Mouse (Mus musculus) embryonic facial prominence, embryonic 15.5 days (tissue): ENCODE data around the gene Acox2. TPM values are rescaled to one million over a fixed set of nuclear protein-coding genes. Genes with fewer than 3 reads are reported as not detected.

Experiments
- ATAC-seq: fragments of 200-750 bp; cut with Nextera tagmentation; 2 replicates; pipeline ENCODE4 v1.8.0; 2017; ENCODE audit warnings: low read depth, moderate TSS enrichment; ENCODE audit not compliant: insufficient number of reproducible peaks, low FRiP score, low TSS enrichment
- H3K27ac ChIP-seq: fragments of 300-500 bp; sonication (generic); replicated peaks from 2 replicates; pipeline ENCODE4 v1.5.1; 2015; ENCODE audit warnings: mild to moderate bottlenecking, inconsistent platforms
- H3K27me3 ChIP-seq: fragments of 300-500 bp; sonication (generic); 2 replicates; pipeline ENCODE4 v1.6.1; 2015; ENCODE audit warnings: inconsistent platforms
- H3K36me3 ChIP-seq: fragments of 300-500 bp; sonication (generic); 2 replicates; pipeline ENCODE4 v1.6.1; 2015; ENCODE audit warnings: mild to moderate bottlenecking, inconsistent platforms
- H3K4me1 ChIP-seq: fragments of 300-500 bp; sonication (generic); 2 replicates; pipeline ENCODE4 v1.6.1; 2015; ENCODE audit warnings: inconsistent platforms
- H3K4me2 ChIP-seq: fragments of 300-500 bp; sonication (generic); replicated peaks from 2 replicates; pipeline ENCODE4 v1.6.1; 2015; ENCODE audit warnings: mild to moderate bottlenecking, inconsistent platforms
- H3K4me3 ChIP-seq: fragments of 300-500 bp; sonication (generic); replicated peaks from 2 replicates; pipeline ENCODE4 v1.5.1; 2015; ENCODE audit warnings: mild to moderate bottlenecking, inconsistent platforms
- H3K9ac ChIP-seq: fragments of 300-500 bp; sonication (generic); 2 replicates; pipeline ENCODE4 v1.6.1; 2015; ENCODE audit warnings: inconsistent platforms
- H3K9me3 ChIP-seq: fragments of 300-500 bp; sonication (generic); replicated peaks from 2 replicates; pipeline ENCODE4 v1.6.1; 2016; ENCODE audit warnings: inconsistent platforms
- WGBS: fragments of 180-500 bp; shearing (Covaris S2); methylation state at CpG from one replicate; pipeline ENCODE4 v1.1.7; 2015; 5-methylcytosine and 5-hydroxymethylcytosine counted together
- polyA plus RNA-seq: library from polyadenylated mRNA; unstranded; fragments of >200 nt; fragmentation: Nextera tagmentation; extraction: Ambion mirVana; gene quantifications from 2 replicates; pipeline ENCODE4 v1.2.1, GENCODE M21; 2015

Acox2 gene
- polyA plus RNA-seq, 1 experiment from 2014 or later, result 3.7 TPM

GRCm38 (mm10) chr14:8264378-8264777 is 5.2 kb upstream of the Acox2 start:
- ATAC-seq, result no peak
- 88% methylated on average over 1 of the region's 1 CpGs for WGBS
- no peaks in the 10 kb centered on the region for H3K27me3 ChIP-seq
- H3K4me2 ChIP-seq, result no peak overlapping the region
- no peaks in the 10 kb centered on the region for H3K4me1 ChIP-seq
- no peak overlapping the region for H3K4me3 ChIP-seq
- H3K36me3 ChIP-seq, result no peaks in the 10 kb centered on the region
- no peaks in the 10 kb centered on the region for H3K9me3 ChIP-seq
- no peak overlapping the region for H3K9ac ChIP-seq
- no peak overlapping the region for H3K27ac ChIP-seq

DNA sequence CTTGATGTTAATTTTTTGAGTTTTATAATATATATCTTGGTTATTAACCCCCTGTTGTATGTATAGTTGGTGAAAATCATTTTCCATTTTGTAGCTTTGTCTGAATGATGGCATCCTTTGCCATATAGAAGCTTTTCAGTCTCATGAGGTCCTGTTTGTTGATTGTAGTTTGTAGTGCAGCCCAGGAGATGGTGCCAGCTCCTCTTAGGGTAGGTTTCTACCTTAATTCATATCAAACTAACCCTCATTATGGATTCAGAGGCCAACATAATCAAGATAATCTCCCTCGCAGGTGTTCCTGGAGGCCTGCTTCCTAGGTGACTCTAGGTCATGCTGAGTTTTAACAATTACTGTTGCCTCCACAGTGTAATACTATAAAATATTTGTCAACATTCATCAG is 3.1 kb upstream of the Acox2 start:
- Histone ChIP-seq H3K9me3 (no peaks in the 10 kb centered on the region), H3K27me3 (no peaks in the 10 kb centered on the region), H3K4me3 (no peak overlapping the region), H3K9ac (no peak overlapping the region), H3K4me2 (no peak overlapping the region), H3K36me3 (no peaks in the 10 kb centered on the region), H3K4me1 (no peaks in the 10 kb centered on the region), H3K27ac (no peak overlapping the region)
- 57% methylated on average over 1 of the region's 1 CpGs for WGBS
- ATAC-seq, result no peak

DNA sequence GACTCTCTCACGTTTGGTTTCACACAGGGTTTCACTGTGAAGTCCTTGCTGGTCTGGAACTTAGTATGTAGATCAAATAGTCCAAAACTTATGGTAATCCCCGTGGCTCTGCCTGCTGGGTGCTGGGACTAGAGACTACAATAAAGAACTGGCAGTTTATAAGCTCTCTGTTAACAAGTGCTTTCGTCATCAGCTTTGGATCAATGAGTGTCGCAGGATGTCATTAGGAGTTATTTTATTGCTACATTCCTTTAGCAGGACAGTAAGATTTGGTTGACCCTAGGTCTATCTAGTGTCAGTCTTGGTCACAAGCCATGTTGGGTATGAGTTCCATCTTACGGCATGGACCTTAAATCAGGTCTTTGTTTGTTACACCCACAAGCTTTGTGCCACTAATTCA is 1.1 kb upstream of the Acox2 start:
- 0 out of 2 replicates have a peak, but pooled peaks cover 3% of the 10 kb centered on the region for H3K27me3 ChIP-seq
- ATAC-seq, result no peak
- WGBS, result 80% methylated on average over 5 of the region's 5 CpGs
- H3K4me3 ChIP-seq, result no peak overlapping the region
- H3K36me3 ChIP-seq, result no peaks in the 10 kb centered on the region
- H3K4me2 ChIP-seq, result no peak overlapping the region
- H3K9ac ChIP-seq, result no peak overlapping the region
- no peaks in the 10 kb centered on the region for H3K9me3 ChIP-seq
- H3K27ac ChIP-seq, result no peak overlapping the region
- H3K4me1 ChIP-seq, result no peaks in the 10 kb centered on the region

GRCm38 (mm10) chr14:8258752-8259151 is 401 bp downstream of the Acox2 start:
- H3K27me3 ChIP-seq, result 0 out of 2 replicates have a peak, but pooled peaks cover 8% of the 10 kb centered on the region
- H3K27ac ChIP-seq, result no peak overlapping the region
- H3K9ac ChIP-seq, result no peak overlapping the region
- H3K36me3 ChIP-seq, result no peaks in the 10 kb centered on the region
- no peak overlapping the region for H3K4me2 ChIP-seq
- WGBS, result 68% methylated on average over 3 of the region's 3 CpGs
- H3K4me3 ChIP-seq, result no peak overlapping the region
- no peaks in the 10 kb centered on the region for H3K9me3 ChIP-seq
- no peaks in the 10 kb centered on the region for H3K4me1 ChIP-seq
- no peak for ATAC-seq

GRCm38 (mm10) chr14:8258335-8258627 is 872 bp downstream of the Acox2 start:
- H3K9me3 ChIP-seq, result no peaks in the 10 kb centered on the region
- no peak overlapping the region for H3K4me3 ChIP-seq
- no peak for ATAC-seq
- 0 out of 2 replicates have a peak, but pooled peaks cover 8% of the 10 kb centered on the region for H3K27me3 ChIP-seq
- WGBS, result 19% methylated on average over 3 of the region's 3 CpGs
- no peaks in the 10 kb centered on the region for H3K4me1 ChIP-seq
- no peak overlapping the region for H3K27ac ChIP-seq
- H3K9ac ChIP-seq, result no peak overlapping the region
- no peaks in the 10 kb centered on the region for H3K36me3 ChIP-seq
- no peak overlapping the region for H3K4me2 ChIP-seq

GRCm38 (mm10) chr14:8257521-8258334 is 1.4 kb downstream of the Acox2 start:
- H3K9me3 ChIP-seq, result no peaks in the 10 kb centered on the region

DNA sequence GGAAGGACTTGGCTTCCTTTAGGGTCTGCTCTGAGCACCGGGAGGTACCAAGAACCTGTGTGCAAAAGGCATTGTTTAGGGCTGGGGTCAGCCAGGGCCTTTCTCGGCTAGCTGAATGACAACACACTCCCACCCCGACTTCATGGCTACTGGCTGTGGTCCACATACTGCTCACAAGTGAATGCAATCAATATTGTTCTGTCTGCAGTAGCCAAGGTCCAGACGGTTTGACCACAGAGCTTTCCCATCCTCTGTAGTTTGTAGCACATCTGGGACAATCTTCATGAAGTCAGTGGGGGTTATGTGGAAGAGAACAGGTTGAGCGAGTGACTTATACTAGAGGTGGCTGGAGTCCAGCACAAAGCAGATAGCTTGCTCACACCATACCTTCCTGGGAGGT is 2.3 kb downstream of the Acox2 start:
- Histone ChIP-seq H3K27me3 (peaks cover 8% of the 10 kb centered on the region; the same call in 1 of the 2 replicates), H3K4me2 (no peak overlapping the region), H3K4me1 (no peaks in the 10 kb centered on the region), H3K4me3 (no peak overlapping the region), H3K36me3 (no peaks in the 10 kb centered on the region), H3K9ac (no peak overlapping the region), H3K27ac (no peak overlapping the region), H3K9me3 (no peaks in the 10 kb centered on the region)
- ATAC-seq, result no peak
- WGBS, result 70% methylated on average over 5 of the region's 5 CpGs

More at GRCm38 (mm10) chr14:8257521-8258334, 1.4 kb downstream of the Acox2 start:
- ATAC-seq, result no peak
- H3K4me1 ChIP-seq, result no peaks in the 10 kb centered on the region
- no peak overlapping the region for H3K9ac ChIP-seq
- 34% methylated on average over 7 of the region's 7 CpGs for WGBS
- H3K27me3 ChIP-seq, result peaks cover 8% of the 10 kb centered on the region; the same call in 1 of the 2 replicates
- no peak overlapping the region for H3K4me2 ChIP-seq
- H3K27ac ChIP-seq, result no peak overlapping the region
- no peak overlapping the region for H3K4me3 ChIP-seq
- H3K36me3 ChIP-seq, result no peaks in the 10 kb centered on the region

DNA sequence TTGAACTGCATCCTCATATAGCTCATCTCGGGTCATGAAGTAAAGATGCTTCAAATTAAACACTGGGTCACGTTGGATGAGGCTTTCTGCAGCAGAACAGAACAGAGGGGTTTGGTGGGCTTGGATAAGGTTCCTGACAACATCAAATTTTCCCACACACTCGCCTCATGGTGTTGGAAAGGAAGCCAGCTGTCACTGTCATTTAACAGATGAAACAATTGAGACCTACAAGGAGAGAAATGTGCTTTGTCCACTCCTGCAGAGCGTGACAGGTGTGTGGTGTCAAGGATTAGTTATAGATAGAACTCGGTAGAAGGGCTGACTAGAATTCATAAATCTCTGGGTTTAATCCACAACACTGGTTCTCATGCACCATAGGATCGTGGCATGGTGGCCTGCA is 3.1 kb downstream of the Acox2 start:
- no peak for ATAC-seq
- H3K4me2 ChIP-seq, result no peak overlapping the region
- H3K27me3 ChIP-seq, result peaks cover 8% of the 10 kb centered on the region; the same call in 1 of the 2 replicates
- H3K4me3 ChIP-seq, result no peak overlapping the region
- H3K27ac ChIP-seq, result no peak overlapping the region
- H3K9me3 ChIP-seq, result no peaks in the 10 kb centered on the region
- no peaks in the 10 kb centered on the region for H3K4me1 ChIP-seq
- 74% methylated on average over 6 of the region's 6 CpGs for WGBS
- H3K9ac ChIP-seq, result no peak overlapping the region
- no peaks in the 10 kb centered on the region for H3K36me3 ChIP-seq

DNA sequence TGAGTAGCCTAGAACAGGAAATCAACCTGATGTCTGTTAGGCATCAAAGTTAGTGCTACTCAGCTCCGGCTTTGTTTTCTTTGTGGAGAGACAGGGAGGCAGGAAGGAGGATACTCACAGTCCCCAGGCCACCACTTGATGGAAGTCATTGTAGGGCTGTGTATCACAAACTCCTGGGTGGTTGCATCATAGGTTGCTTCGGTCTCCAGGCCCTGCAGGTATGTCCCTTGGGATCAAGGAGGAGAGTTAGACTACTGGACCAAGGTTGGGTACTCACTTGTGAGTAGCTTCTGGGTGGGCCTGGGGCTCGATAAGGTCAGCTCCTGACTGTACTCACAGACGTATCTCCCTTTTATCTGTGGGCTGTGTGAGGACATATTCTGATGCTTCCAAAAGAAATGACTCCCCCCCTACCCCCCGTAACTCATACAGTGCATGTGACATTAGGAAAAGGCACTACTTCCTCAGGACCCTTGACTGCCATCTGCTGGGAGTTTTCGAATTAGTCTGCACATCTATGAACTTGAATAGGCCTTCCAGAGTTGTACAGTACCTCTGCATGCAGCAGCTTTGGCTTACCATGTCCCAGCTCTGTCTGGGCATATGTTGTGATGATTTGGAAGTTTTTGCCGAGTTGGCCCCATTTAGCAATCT is 4.0 kb downstream of the Acox2 start:
- no peak overlapping the region for H3K27ac ChIP-seq
- H3K4me3 ChIP-seq, result no peak overlapping the region
- H3K4me1 ChIP-seq, result no peaks in the 10 kb centered on the region
- H3K9ac ChIP-seq, result no peak overlapping the region
- H3K36me3 ChIP-seq, result no peaks in the 10 kb centered on the region
- no peak overlapping the region for H3K4me2 ChIP-seq
- no peak for ATAC-seq
- peaks cover 8% of the 10 kb centered on the region; the same call in 1 of the 2 replicates for H3K27me3 ChIP-seq
- no peaks in the 10 kb centered on the region for H3K9me3 ChIP-seq
- 74% methylated on average over 7 of the region's 7 CpGs for WGBS

DNA sequence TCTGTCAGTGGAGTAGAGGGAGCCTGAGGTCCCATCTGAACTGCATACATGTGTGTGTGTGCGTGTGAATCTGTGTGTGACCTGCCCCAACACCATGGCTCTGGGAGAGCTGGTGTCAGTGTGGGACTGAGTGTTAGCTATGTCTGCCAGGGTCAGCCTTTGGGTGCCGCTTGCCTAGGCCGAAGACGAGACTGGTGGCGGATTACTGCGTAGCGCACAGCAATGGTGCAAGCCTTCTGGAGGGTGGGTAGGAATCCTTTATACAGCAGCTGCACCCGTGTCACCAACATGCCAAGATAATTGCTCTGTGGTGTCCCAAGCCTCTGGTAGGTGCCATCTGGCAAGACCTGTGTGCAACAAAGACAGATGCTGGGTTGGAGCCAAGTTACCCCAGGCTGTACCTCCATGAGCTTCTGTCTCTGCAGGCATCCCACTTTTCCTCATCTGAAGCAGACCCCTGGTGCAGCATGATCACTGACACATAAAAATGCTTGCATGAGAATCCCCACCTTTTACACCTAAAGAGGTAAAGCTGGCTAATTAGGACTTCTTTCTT is 7.7 kb downstream of the Acox2 start:
- H3K4me2 ChIP-seq, result no peak overlapping the region
- ATAC-seq, result no peak
- H3K36me3 ChIP-seq, result no peaks in the 10 kb centered on the region
- 92% methylated on average over 8 of the region's 8 CpGs for WGBS
- H3K9me3 ChIP-seq, result no peaks in the 10 kb centered on the region
- H3K4me3 ChIP-seq, result no peak overlapping the region
- H3K4me1 ChIP-seq, result no peaks in the 10 kb centered on the region
- no peak overlapping the region for H3K9ac ChIP-seq
- H3K27me3 ChIP-seq, result peaks cover 8% of the 10 kb centered on the region; the same call in 1 of the 2 replicates
- no peak overlapping the region for H3K27ac ChIP-seq

DNA sequence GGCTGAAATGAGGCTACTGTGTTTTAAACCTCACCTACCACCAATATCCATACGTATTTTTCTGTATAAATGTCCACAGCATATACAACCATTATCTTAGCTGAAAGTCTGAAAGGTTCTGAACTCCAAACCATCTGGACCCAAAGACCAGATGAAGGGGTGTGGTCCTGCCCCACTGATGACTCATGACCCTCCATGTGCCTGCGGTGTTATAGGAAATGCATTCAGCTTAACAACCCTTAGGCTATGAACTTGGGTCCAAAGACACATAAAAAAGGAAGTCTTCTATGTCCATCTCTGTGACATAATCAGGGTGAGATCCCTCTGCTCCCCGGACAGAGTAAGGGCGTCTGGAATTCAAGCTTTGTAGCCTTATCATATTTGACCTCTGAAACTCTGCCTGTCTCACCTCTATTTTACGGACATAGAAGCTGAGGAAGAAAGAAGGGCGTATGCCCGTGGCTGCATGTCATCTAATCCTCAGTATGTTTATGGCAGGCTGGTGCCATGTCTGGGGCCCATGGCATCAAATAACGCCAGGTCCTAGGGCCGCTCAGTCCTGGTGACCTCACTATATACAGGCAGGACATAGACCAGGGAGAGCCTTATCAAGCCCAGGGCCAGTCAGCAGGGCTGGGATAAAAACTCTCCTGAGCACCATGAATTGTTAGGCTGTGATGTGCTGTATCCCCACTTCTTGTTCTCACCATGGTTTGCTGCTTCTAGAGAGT is 8.8 kb downstream of the Acox2 start:
- no peaks in the 10 kb centered on the region for H3K9me3 ChIP-seq
- no peak overlapping the region for H3K27ac ChIP-seq
- WGBS, result 74% methylated on average over 9 of the region's 9 CpGs
- no peak for ATAC-seq
- H3K4me2 ChIP-seq, result no peak overlapping the region
- no peak overlapping the region for H3K4me3 ChIP-seq
- H3K36me3 ChIP-seq, result no peaks in the 10 kb centered on the region
- H3K9ac ChIP-seq, result no peak overlapping the region
- peaks cover 5% of the 10 kb centered on the region; the same call in 1 of the 2 replicates for H3K27me3 ChIP-seq
- no peaks in the 10 kb centered on the region for H3K4me1 ChIP-seq
